13 mouse cellular contexts compared by ENCODE assay signal in genomic region chr12:119054560-119054959, GRCm38 (mm10).
DNase-seq lines count a peak whose midpoint lies in the region; ATAC-seq and TF ChIP-seq lines count a peak whose summit lies in the region.
"Had no signal": no experiment of that assay in that cellular context is flagged by ENCODE, and none has a peak within 500 bp of the region (broad histone marks: within the 10 kb centered on the region; RNA-seq: fewer than 3 reads in every experiment).

No protein-coding gene starts in this region.

- no peak overlapping the region for H3K27ac ChIP-seq in gastrocnemius, adult 2 months
- H3K27ac ChIP-seq in stomach, embryonic 14.5 days (ENCODE audit: low read length), result no peak overlapping the region
- no peak overlapping the region for H3K27ac ChIP-seq in stomach, postnatal 0 days (replicated peaks)
- H3K27ac ChIP-seq in stomach, embryonic 16.5 days (ENCODE audit: low read length), result no peak overlapping the region
- H3K27ac ChIP-seq: embryonic facial prominence, embryonic 13.5 days; left cerebral cortex, adult 2 months had no signal

- intact Hi-C loops in gastrocnemius, adult 2 months (cut with DNase I), result no loop called here
- intact Hi-C loops in left cerebral cortex, postnatal 14 days (cut with DNase I), result no loop called here

- no peaks in the 10 kb centered on the region for H3K27me3 ChIP-seq in stomach, embryonic 14.5 days (ENCODE audit: control insufficient read depth, insufficient read depth, low read length)
- H3K27me3 ChIP-seq in stomach, postnatal 0 days (ENCODE audit: control insufficient read depth, insufficient read depth, low read length), result no peaks in the 10 kb centered on the region
- H3K27me3 ChIP-seq in stomach, embryonic 16.5 days (ENCODE audit: control insufficient read depth, insufficient read depth, low read length), result no peaks in the 10 kb centered on the region
- H3K27me3 ChIP-seq: embryonic facial prominence, embryonic 13.5 days had no signal

- no peak for TF ChIP-seq EP300 in stomach, postnatal 0 days (optimal IDR thresholded peaks at IDR 0.05)

- H3K36me3 ChIP-seq in stomach, embryonic 14.5 days (ENCODE audit: control insufficient read depth, insufficient read depth, low read length), result no peaks in the 10 kb centered on the region
- no peaks in the 10 kb centered on the region for H3K36me3 ChIP-seq in stomach, postnatal 0 days (ENCODE audit: control insufficient read depth, insufficient read depth, low read length)
- no peaks in the 10 kb centered on the region for H3K36me3 ChIP-seq in stomach, embryonic 16.5 days (ENCODE audit: control insufficient read depth, insufficient read depth, low read length)
- H3K36me3 ChIP-seq: embryonic facial prominence, embryonic 13.5 days had no signal

- 14% methylated on average over 3 of the region's 3 CpGs for WGBS in stomach, embryonic 14.5 days
- 22% methylated on average over 3 of the region's 3 CpGs for WGBS in stomach, postnatal 0 days
- 18% methylated on average over 3 of the region's 3 CpGs for WGBS in stomach, embryonic 16.5 days

- no peak for TF ChIP-seq CTCF in gastrocnemius, adult 2 months (IDR thresholded peaks at IDR 0.05)
- no peak for TF ChIP-seq CTCF in stomach, postnatal 0 days (IDR thresholded peaks at IDR 0.05; ENCODE audit: low read depth)

- H3K4me3 ChIP-seq in gastrocnemius, adult 2 months, result no peak overlapping the region
- no peak overlapping the region for H3K4me3 ChIP-seq in stomach, embryonic 14.5 days (ENCODE audit: low read depth, low read length)
- no peak overlapping the region for H3K4me3 ChIP-seq in stomach, postnatal 0 days (ENCODE audit: low read depth, low read length)
- H3K4me3 ChIP-seq in stomach, embryonic 16.5 days (replicated peaks; ENCODE audit: low read length), result no peak overlapping the region
- H3K4me3 ChIP-seq: embryonic facial prominence, embryonic 13.5 days; left cerebral cortex, adult 2 months had no signal

- no peak overlapping the region for H3K9ac ChIP-seq in stomach, embryonic 14.5 days (replicated peaks; ENCODE audit: low read depth, low read length)
- H3K9ac ChIP-seq in stomach, postnatal 0 days (ENCODE audit: low read length), result no peak overlapping the region
- no peak overlapping the region for H3K9ac ChIP-seq in stomach, embryonic 16.5 days (ENCODE audit: low read length)
- H3K9ac ChIP-seq: embryonic facial prominence, embryonic 13.5 days; liver, postnatal 0 days had no signal

- H3K9me3 ChIP-seq in stomach, embryonic 14.5 days (ENCODE audit: control insufficient read depth, low read depth, low read length), result no peaks in the 10 kb centered on the region
- H3K9me3 ChIP-seq in stomach, postnatal 0 days (ENCODE audit: control insufficient read depth, low read length), result no peaks in the 10 kb centered on the region
- H3K9me3 ChIP-seq in stomach, embryonic 16.5 days (replicated peaks; ENCODE audit: control insufficient read depth, low read length), result no peaks in the 10 kb centered on the region
- H3K9me3 ChIP-seq: embryonic facial prominence, embryonic 13.5 days had no signal

- H3K4me2 ChIP-seq in stomach, embryonic 14.5 days (replicated peaks; ENCODE audit: low read depth, low read length), result no peak overlapping the region
- no peak overlapping the region for H3K4me2 ChIP-seq in stomach, postnatal 0 days (replicated peaks; ENCODE audit: low read depth)
- H3K4me2 ChIP-seq in stomach, embryonic 16.5 days (ENCODE audit: low read depth, low read length), result no peak overlapping the region
- H3K4me2 ChIP-seq: embryonic facial prominence, embryonic 13.5 days had no signal

- peak; percentile 10 for DNase-seq in gastrocnemius, postnatal 10 days
- DNase-seq in gastrocnemius, adult 2 months, result no peak
- DNase-seq in left cerebral cortex, postnatal 14 days (ENCODE audit: low spot score in 2 of 2), result peak; percentile 5 to 7
- DNase-seq in left cerebral cortex, adult 18-20 months (ENCODE audit: low spot score in 2 of 2), result no peak
- no peak for DNase-seq in stomach, postnatal 0 days (ENCODE audit: low spot score)
- DNase-seq: gastrocnemius, postnatal 36 days; liver, postnatal 0 days had no signal

- ATAC-seq in stomach, embryonic 14.5 days (ENCODE audit: insufficient number of reproducible peaks, insufficient read depth, low FRiP score, low read depth), result peak; percentile 65; the same call in 1 of the 2 replicates
- no peak for ATAC-seq in stomach, postnatal 0 days (ENCODE audit: low FRiP score, low TSS enrichment)
- ATAC-seq in stomach, embryonic 16.5 days (ENCODE audit: insufficient read depth, low FRiP score), result peak; percentile 60; the same call in 1 of the 2 replicates
- ATAC-seq in frontal cortex, adult (ENCODE audit: low TSS enrichment), result no peak
- ATAC-seq: liver, postnatal 0 days; midbrain, embryonic 16.5 days had no signal

- H3K4me1 ChIP-seq in stomach, embryonic 14.5 days (ENCODE audit: control insufficient read depth, insufficient read depth, low read length), result no peaks in the 10 kb centered on the region
- no peaks in the 10 kb centered on the region for H3K4me1 ChIP-seq in stomach, postnatal 0 days (replicated peaks; ENCODE audit: control insufficient read depth, insufficient read depth)
- 0 out of 2 replicates have a peak, but pooled peaks cover 2% of the 10 kb centered on the region for H3K4me1 ChIP-seq in stomach, embryonic 16.5 days (ENCODE audit: control insufficient read depth, insufficient read depth, low read length)
- H3K4me1 ChIP-seq: embryonic facial prominence, embryonic 13.5 days had no signal

Comparison
In these comparisons a context has a peak if more than half of its experiments do, and no peak if none do; other contexts are left out.
1. DNase-seq: peak in gastrocnemius, postnatal 10 days (single experiment) and left cerebral cortex, postnatal 14 days (2 of 2); none in gastrocnemius, adult 2 months (single experiment), left cerebral cortex, adult 18-20 months (0 of 2) and stomach, postnatal 0 days (single experiment).
2. ATAC-seq: peak in stomach, embryonic 14.5 days (single experiment) and stomach, embryonic 16.5 days (single experiment); none in stomach, postnatal 0 days (single experiment) and frontal cortex, adult (single experiment).